Mouse (Mus musculus) heart, embryonic 16.5 days (tissue): ENCODE results near the gene Qdpr. TPM values are rescaled to one million over a fixed set of nuclear protein-coding genes. Genes with fewer than 3 reads are reported as not detected.

ENCODE experiments used
- polyA plus RNA-seq: library from polyadenylated mRNA; unstranded; fragments of >200 nt; fragmentation: Nextera tagmentation; extraction: Ambion mirVana; gene quantifications from 2 replicates; pipeline ENCODE4 v1.2.1, GENCODE M21; 2015

Gene Qdpr
- polyA plus RNA-seq, 1 experiment from 2014 or later = 112 TPM

Other genes with a start within 250 kb of the Qdpr start
- gene Clrn2, start 3.5 kb upstream of the Qdpr start, polyA plus RNA-seq = not detected in 2 replicates
- 66.7 and 76.4 TPM in 2 replicates for gene Lap3, start 43.1 kb upstream of the Qdpr start, polyA plus RNA-seq
- gene Med28, start 70.0 kb upstream of the Qdpr start, polyA plus RNA-seq = 169 and 170 TPM in 2 replicates
- gene Fam184b, start 189.4 kb upstream of the Qdpr start, polyA plus RNA-seq = 0.12 and 0.25 TPM in 2 replicates
- 31.2 and 34.2 TPM in 2 replicates for gene Ncapg, start 219.7 kb upstream of the Qdpr start, polyA plus RNA-seq